Mouse (Mus musculus): Measurements from ENCODE around the gene Ccr4.

Gene Ccr4

GRCm38 (mm10) chr9:114504816-114505215, at the start of gene Ccr4:
Gene Ccr4, minus strand, starts transcription at chr9:114504916.
- no peak for DNase-seq

- DNase-seq = no peak
These were observed 49.1 kb upstream of the Ccr4 start for GRCm38 (mm10) chr9:114553828-114554227.

GRCm38 (mm10) chr9:114550033-114550432, 45.3 kb upstream of the Ccr4 start:
- no peak for DNase-seq

GRCm38 (mm10) chr9:114549117-114549516, 44.4 kb upstream of the Ccr4 start:
- no peak for DNase-seq

- no peak for DNase-seq
These were observed 43.8 kb upstream of the Ccr4 start for GRCm38 (mm10) chr9:114548496-114548895.

GRCm38 (mm10) chr9:114547643-114548077, 42.9 kb upstream of the Ccr4 start:
- DNase-seq = peak; percentile 45

GRCm38 (mm10) chr9:114546765-114547164, 42.0 kb upstream of the Ccr4 start:
- DNase-seq = peak; percentile 61

GRCm38 (mm10) chr9:114544754-114545393, 40.2 kb upstream of the Ccr4 start:
- DNase-seq = no peak

GRCm38 (mm10) chr9:114543882-114544753, 39.4 kb upstream of the Ccr4 start:
- no peak for DNase-seq

- no peak for DNase-seq
These were observed 36.6 kb upstream of the Ccr4 start for GRCm38 (mm10) chr9:114541279-114541741.

- no peak for DNase-seq
These were observed 34.4 kb upstream of the Ccr4 start for GRCm38 (mm10) chr9:114538996-114539563.

GRCm38 (mm10) chr9:114536628-114537027, 31.9 kb upstream of the Ccr4 start:
- no peak for DNase-seq

- DNase-seq = no peak
These were observed 30.2 kb upstream of the Ccr4 start for GRCm38 (mm10) chr9:114534747-114535517.

GRCm38 (mm10) chr9:114533848-114534247, 29.1 kb upstream of the Ccr4 start:
- no peak for DNase-seq

- DNase-seq = no peak
These were observed 26.6 kb upstream of the Ccr4 start for GRCm38 (mm10) chr9:114531276-114531675.

GRCm38 (mm10) chr9:114528680-114529048, 23.9 kb upstream of the Ccr4 start:
- DNase-seq = no peak

- no peak for DNase-seq
These were observed 23.4 kb upstream of the Ccr4 start for GRCm38 (mm10) chr9:114527992-114528679.

- DNase-seq = peak; percentile 81
These were observed 22.4 kb upstream of the Ccr4 start for GRCm38 (mm10) chr9:114527085-114527484.

GRCm38 (mm10) chr9:114526581-114526980, 21.9 kb upstream of the Ccr4 start:
- DNase-seq = no peak

- DNase-seq = no peak
These were observed 21.2 kb upstream of the Ccr4 start for GRCm38 (mm10) chr9:114525891-114526290.

- DNase-seq = no peak
These were observed 20.4 kb upstream of the Ccr4 start for GRCm38 (mm10) chr9:114525073-114525633.

- DNase-seq = no peak
These were observed 17.8 kb upstream of the Ccr4 start for GRCm38 (mm10) chr9:114522501-114522900.
